Mouse (Mus musculus) cerebellum, adult 9-11 months (tissue): ENCODE measurements around the gene Hoxd4.

ENCODE experiments used
- DNase-seq: peaks from one replicate; pipeline ENCODE4 v3.0.0; 2022

Gene Hoxd4

GRCm38 (mm10) chr2:74711721-74712621, at the start of gene Hoxd4, which contains the start of gene Hoxd3:
Gene Hoxd4, plus strand, starts transcription at chr2:74711929.
Gene Hoxd3, plus strand, starts transcription at chr2:74711927.
- no peak for DNase-seq

- no peak for DNase-seq
Observed at GRCm38 (mm10) chr2:74663291-74663925, 48.3 kb upstream of the Hoxd4 start.

GRCm38 (mm10) chr2:74666411-74666810, 45.3 kb upstream of the Hoxd4 start:
- DNase-seq, result no peak

DNA sequence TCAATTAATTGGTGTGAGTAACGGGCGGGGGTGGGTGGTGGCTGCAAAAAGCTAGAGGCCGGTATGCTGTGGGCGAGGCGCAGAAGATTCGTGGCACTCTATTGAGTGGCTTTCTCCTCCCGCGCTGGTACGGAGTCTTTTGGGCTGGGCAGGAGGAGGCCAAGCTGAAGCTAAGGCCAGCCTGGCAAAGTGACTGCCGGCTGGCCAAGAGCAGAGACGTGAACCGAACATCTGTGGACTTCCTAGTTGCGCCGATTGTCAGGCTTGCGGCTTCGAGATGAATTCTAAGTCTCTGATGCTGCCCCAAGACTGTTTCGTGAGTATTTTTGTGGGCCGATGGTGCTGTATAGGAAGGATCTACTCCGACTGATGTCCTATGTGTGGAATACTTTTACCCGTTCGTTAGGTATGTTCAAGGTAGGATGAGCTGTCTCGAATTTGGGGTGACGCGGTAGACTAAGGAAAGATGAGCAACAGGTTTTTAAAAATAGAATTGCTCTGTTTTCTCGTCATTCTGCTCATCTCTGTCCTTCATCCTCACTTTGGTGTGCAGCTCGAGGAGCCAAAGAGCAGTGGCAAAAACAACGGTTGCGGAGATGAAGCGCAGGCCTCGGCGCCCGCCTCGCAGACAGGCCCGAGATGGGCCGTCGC, 44.4 kb upstream of the Hoxd4 start:
- no peak for DNase-seq

GRCm38 (mm10) chr2:74667842-74668357, 43.8 kb upstream of the Hoxd4 start, which contains the start of gene Hoxd13:
Gene Hoxd13, plus strand, starts transcription at chr2:74668310.
- DNase-seq, result no peak

GRCm38 (mm10) chr2:74668370-74669229, 43.1 kb upstream of the Hoxd4 start:
- DNase-seq, result no peak

DNA sequence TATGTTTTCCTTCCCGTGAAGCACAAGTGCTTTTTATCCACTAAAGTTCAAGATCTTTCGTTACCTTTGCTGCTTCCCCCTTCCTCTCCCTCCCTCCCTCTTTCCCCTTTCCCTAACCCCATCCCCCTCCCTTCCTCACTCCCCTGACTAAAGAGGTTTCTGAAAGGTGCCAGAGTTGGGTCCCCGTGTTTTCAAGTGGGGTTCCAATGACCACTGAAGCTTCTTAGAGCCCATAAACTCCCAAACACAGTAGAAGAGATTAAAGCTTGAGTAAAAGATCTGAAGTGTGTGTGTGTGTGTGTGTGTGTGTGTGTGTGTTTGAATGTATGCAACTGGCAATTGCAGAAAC, 42.5 kb upstream of the Hoxd4 start:
- DNase-seq, result no peak

DNA sequence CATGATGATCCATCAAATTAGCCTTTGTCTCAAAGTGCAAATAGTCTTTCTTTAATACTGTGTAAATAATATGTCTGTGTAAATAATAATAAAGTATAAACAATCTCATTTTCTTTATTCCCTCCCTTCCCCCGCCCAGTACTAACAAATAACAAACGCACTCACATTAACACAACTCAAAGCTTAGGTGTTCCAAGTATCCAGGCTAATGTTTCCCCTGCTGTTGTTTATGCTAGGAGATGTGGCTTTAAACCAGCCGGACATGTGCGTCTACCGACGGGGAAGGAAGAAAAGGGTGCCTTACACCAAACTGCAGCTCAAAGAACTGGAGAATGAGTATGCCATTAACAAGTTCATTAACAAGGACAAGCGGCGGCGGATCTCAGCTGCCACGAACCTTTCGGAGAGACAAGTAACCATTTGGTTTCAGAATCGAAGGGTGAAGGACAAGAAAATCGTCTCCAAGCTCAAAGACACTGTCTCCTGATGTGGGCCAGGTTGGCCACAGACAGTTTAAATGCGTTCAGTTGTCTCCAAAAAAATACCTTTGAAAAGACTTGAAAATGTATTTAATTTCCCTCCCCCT, 42.0 kb upstream of the Hoxd4 start:
- no peak for DNase-seq

GRCm38 (mm10) chr2:74670632-74671188, 41.0 kb upstream of the Hoxd4 start:
- DNase-seq, result no peak

DNA sequence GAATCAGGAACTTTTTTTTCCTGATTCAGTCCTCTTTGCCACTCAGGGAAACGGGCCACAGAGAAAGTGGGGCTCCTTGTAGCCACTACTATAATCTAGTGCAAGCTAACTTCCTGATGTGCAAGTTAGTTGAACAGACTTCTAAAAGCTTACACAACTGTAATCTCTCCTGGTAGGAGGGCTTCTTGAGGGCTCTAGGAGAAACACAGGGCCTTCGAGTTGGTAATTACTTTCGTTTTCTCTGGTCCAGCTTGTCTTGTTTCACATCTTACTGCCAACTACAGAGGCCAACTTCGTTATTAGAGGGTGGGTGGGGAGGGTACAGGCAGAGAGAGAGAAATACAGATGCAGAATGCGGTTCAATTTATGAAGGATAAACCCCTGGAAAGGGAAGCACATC, 39.9 kb upstream of the Hoxd4 start:
- no peak for DNase-seq

GRCm38 (mm10) chr2:74672481-74673362, 39.0 kb upstream of the Hoxd4 start:
- peak; percentile 17 for DNase-seq

GRCm38 (mm10) chr2:74673835-74674425, 37.8 kb upstream of the Hoxd4 start:
- DNase-seq, result no peak

DNA sequence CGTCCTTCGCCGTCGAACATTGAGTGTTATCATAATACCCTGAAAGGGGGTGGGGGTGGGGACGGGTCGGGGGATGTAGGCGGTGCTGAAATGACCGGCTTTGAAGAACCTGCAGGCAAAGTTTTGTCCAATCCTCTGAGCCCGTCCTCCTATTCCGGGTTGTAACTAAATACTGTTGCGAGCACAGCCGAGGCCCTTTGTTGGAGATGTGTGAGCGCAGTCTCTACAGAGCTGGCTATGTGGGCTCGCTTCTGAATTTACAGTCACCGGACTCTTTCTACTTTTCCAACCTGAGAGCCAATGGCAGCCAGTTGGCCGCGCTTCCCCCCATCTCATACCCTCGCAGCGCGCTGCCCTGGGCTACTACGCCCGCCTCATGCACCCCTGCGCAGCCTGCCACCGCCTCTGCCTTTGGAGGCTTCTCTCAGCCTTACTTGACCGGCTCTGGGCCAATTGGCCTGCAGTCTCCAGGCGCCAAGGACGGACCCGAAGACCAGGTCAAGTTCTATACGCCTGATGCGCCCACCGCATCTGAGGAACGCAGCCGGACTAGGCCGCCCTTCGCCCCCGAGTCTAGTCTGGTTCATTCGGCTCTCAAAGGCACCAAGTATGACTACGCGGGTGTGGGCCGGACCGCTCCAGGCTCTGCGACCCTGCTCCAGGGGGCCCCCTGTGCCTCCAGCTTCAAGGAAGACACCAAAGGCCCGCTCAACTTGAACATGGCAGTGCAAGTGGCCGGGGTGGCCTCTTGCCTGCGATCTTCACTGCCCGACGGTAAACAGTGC, 36.7 kb upstream of the Hoxd4 start, which contains the start of gene Hoxd12:
Hoxd12 (plus strand) TSS at position 133 of the 785 bp plus-strand sequence.
- no peak for DNase-seq

DNA sequence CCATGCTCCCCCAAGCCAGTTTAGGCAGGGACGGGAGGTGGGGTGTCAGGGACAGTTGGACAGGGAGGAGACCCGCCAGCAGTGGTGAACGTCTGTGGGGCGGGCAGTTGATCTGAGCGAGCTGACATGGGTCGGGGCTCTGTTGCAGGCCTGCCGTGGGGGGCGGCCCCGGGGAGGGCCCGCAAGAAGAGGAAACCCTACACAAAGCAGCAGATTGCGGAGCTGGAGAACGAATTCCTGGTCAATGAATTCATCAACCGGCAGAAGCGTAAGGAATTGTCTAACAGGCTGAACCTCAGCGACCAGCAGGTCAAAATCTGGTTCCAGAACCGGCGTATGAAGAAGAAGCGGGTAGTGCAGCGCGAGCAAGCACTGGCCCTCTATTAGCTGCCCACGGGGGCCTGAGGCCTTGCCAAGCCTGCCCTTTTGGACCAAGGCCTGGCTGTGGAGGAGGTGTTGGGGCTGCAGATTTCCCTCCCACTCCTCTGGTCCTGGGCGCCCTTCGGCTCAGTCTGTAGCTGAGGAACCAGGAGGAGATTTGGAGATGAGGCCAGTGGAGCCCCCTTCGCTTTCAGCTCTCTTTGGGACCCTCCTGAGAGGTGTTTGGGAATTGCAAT, 36.0 kb upstream of the Hoxd4 start:
- DNase-seq, result no peak

DNA sequence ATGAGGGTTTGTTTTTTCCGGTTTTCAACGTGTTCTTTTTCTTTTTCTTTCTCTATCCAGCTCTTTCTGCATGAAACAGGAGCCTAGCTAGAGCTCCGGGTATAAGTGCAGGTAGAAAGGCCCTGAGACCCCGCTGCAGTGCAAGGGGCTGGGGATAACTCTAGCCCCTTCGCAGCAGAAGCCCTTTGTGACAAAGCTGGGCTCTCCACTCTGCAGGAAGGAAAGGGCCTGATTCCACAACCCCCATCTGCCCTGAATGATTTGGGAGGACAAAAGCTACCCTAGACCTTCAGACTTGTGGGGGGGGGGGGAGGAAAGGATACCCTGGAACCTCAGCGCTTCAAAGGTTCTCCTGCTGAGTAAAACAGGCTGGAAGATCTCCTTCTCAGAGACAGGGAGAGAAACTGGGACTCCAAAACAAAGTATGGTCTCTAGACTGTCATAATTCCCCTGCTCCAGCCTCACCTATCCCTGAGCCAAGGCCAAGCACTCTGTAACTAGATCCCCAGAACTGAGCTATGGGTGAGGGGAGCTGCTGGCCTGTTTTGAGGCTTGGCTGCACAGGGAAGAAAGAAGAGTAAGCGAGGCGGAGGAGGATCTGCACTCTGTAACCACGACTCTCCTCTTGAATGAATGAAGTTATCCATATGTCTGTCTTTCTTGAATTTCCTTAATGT, 35.2 kb upstream of the Hoxd4 start:
- DNase-seq, result no peak

DNA sequence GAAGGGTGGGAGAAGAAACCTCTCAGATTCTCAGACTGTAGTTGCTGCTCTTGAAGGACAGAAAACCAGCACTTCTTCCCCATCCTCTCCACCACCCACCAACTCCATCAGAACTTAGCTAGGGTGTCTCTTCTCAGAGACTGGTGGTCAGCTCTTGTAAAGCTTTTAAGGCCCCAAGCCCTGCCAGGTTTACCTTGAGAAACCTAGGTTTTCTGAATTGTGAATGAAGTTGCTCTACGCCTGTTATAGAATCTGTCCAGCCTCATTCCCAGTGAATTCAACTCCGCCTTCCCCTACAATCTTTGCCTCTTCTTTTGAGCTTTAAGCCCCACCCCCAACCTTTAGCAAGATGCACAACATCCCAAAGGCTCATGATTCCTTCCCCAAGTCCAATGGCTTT, 34.6 kb upstream of the Hoxd4 start:
- DNase-seq, result no peak

DNA sequence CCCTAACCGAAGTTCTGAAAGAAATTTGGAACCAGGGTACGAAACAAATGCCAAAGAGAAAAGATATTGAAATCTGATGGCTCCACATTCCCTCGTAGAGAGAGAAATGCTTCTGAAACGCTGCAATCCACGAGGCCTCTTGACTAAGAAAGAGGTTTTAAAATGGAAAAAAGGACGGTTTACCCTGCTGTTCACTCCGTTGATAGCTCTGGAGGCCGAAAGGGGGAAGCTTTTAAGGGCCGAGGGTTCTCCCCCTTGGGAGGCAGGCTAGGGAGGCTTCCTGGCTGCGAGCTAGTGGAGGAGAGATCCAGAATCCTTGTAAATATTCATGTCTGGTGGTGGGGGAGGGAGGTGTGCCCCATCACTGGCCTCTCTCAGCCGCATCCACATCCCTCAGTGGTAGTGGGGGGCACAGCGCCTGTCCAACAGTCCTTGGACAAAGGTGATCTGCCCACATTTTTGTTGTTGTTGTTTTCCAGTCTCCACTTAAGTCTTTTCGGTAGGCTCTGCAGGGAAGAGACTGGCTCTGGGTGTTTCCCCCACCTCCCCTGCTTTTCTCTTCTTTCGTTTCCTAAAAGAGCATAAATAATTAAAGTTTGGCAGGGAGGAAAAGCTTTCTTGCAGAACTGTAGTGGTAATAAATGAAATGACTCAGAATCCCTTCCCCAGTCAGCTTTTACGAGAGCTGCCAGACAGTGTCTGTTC, 32.7 kb upstream of the Hoxd4 start, which contains the start of gene Hoxd11:
Hoxd11 (plus strand) TSS at position 667 of the 705 bp plus-strand sequence.
- no peak for DNase-seq

DNA sequence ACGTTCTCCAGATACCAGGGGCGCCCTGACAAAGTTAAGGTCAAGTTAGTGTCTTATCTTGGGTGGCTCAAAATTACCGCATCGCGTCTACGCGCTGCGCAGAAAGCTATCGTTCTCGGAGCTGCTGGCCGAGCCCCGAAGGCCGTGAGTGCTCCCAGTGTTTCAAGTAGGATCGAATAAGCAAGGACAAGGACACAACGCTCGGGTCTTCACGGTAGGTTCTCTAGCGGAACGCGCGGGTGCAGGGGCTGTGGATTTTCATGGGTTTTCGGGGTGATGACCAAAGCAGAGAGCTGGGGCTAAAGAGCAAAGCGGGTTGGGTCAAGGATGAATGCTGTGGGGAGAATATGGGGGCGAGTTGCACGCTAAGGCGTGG, 32.1 kb upstream of the Hoxd4 start:
- no peak for DNase-seq
